Mouse (Mus musculus) splenic B cell, adult 2 months (primary cell): ENCODE data around the gene Dlgap4.
A peak's percentile ranks its signal among the peaks of the same experiment; 100 is the strongest.

Source experiments
- DNase-seq: peaks from one replicate; pipeline ENCODE4 v3.0.0-alpha.2; 2011; ENCODE audit warnings: low read depth, low spot score
- H3K27me3 ChIP-seq: 2 replicates; pipeline ENCODE4 v1.6.1; 2012; ENCODE audit warnings: mild to moderate bottlenecking, low read length, moderate library complexity, mixed read lengths; ENCODE audit not compliant: control insufficient read depth, poor library complexity, insufficient read depth, severe bottlenecking
- H3K36me3 ChIP-seq: 2 replicates; pipeline ENCODE4 v1.6.1; 2012; ENCODE audit warnings: mild to moderate bottlenecking, low read length, moderate library complexity, mixed read lengths; ENCODE audit not compliant: control insufficient read depth, poor library complexity, insufficient read depth, severe bottlenecking

Gene Dlgap4

GRCm38 (mm10) chr2:156773470-156773869 lies 160.0 kb downstream of the Dlgap4 start:
- no peak for DNase-seq
- H3K27me3 ChIP-seq, result no peaks in the 10 kb centered on the region

DNA sequence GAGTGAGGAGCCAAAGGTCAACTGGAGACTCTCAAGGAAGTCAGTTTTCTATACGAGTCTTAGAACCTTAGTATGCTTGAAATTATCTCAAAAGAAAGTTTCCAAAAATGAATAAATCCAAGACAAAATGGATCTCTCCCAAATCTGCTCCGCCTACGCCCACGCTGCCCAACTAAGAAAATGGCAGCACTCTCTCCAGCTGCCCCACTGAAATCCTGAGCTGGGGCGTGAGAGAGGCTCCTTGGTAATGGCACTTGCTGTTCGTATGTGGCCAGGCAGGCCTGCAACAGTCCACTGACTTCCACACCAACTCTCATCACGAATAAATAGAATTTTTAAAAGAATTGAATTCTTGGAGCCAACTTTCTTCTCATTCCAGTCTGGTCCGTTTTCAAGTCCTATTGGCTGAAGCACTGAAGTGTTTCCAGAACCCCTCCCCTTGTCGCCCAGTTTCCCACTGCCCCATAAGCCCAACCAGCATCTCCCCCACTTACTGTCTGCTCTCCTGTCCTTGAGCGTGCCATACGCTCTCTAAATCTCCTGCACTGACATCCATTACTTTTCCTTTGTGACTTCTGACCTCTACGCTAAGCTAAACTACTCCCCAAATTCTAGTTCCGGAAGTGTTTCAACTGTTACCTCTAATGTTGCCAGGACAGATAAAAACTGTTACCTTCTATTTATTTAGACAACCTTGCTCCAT lies 160.7 kb downstream of the Dlgap4 start:
- Histone ChIP-seq H3K27me3 (no peaks in the 10 kb centered on the region), H3K36me3 (no peaks in the 10 kb centered on the region)
- DNase-seq, result no peak

More at GRCm38 (mm10) chr2:156773470-156773869, 160.0 kb downstream of the Dlgap4 start:
- no peaks in the 10 kb centered on the region for H3K36me3 ChIP-seq

DNA sequence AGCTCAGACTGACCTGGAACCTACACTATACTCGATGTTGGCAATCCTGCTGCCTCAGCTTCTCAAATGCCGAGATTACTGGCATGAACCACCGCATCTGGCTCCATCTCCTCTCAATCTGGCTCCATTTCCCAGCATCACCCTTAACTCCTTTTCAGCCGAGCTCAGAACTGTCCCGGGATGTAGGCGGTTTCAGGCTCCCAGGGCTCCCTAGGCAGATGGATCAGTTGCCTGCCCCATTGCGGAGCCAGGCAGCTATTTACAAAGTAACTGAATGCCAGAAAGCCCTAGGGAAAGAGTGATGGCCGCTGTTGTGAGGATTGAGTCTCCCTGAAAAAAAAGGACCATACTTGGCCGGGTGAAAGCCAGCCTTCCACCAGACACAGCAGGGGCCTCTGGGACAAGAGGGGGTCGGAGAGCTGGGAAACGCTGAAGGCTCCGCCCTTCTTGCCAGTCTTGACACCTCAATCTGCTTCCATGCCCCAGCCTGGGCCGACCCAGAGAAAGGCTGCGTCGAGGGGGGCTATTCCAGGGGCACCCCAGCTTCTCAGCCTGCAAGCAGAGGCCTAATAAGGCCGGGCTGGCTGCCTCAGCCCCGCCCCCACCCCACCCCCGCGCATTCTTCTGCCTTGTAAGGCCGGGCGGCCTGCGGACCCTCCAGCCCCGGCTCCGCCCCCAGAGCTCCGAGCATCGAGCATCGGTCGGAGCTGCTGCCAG lies 161.4 kb downstream of the Dlgap4 start, which contains the start of gene Myl9:
Myl9 (plus strand) TSS at position 683 of the 717 bp plus-strand sequence.
- DNase-seq, result no peak
- Histone ChIP-seq H3K27me3 (no peaks in the 10 kb centered on the region), H3K36me3 (no peaks in the 10 kb centered on the region)

GRCm38 (mm10) chr2:156775455-156776435 lies 162.2 kb downstream of the Dlgap4 start:
- no peak for DNase-seq
- H3K27me3 ChIP-seq, result no peaks in the 10 kb centered on the region
- no peaks in the 10 kb centered on the region for H3K36me3 ChIP-seq

DNA sequence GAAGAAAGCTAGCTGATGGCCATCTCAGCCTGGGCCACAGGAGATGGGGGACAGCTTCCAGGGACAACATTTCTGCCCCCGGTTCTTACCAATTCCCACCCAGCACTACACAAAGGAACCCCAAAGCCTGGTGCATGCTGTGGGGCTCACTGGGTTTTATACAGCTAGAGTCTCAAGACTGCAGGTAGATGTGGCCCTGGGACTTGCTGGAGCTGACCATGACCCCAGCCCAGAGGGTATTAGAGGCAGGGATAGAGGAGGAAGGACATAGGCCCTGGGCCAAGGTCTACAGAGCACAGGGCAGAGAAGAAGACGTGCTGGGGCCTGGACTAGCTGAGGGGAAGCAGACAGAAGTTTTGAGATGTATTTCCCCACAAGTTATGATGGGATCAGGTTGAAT lies 163.4 kb downstream of the Dlgap4 start:
- no peaks in the 10 kb centered on the region for H3K27me3 ChIP-seq
- DNase-seq, result no peak
- H3K36me3 ChIP-seq, result no peaks in the 10 kb centered on the region

GRCm38 (mm10) chr2:156777326-156778004 lies 164.0 kb downstream of the Dlgap4 start:
- H3K36me3 ChIP-seq, result no peaks in the 10 kb centered on the region
- peak; percentile 26 for DNase-seq
- H3K27me3 ChIP-seq, result no peaks in the 10 kb centered on the region

GRCm38 (mm10) chr2:156778571-156778970 lies 165.1 kb downstream of the Dlgap4 start:
- H3K36me3 ChIP-seq, result no peaks in the 10 kb centered on the region
- DNase-seq, result no peak
- H3K27me3 ChIP-seq, result no peaks in the 10 kb centered on the region

- DNase-seq, result no peak
Observed at GRCm38 (mm10) chr2:156779036-156779435, 165.5 kb downstream of the Dlgap4 start.

DNA sequence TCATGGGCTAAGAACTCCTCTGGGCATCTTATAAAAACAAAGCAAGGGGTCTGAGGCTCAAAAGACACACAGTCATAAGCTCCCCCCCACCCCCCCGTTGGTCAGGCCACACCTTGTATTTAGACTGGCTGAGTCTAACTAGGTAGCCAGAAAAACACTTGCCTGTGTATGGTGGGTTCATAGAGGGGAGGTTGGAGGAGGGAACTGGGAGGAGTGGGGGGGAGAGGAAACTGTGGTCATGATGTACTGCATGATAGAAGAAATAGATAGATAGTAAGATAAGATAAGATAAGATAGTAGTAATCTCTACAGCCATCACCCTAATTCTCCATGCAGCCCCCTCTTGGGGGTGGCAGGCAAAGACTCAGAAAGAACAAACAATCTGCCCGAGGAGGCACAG lies 166.0 kb downstream of the Dlgap4 start:
- Histone ChIP-seq H3K36me3 (no peaks in the 10 kb centered on the region), H3K27me3 (no peaks in the 10 kb centered on the region)
- DNase-seq, result no peak

More at GRCm38 (mm10) chr2:156779036-156779435, 165.5 kb downstream of the Dlgap4 start:
- H3K27me3 ChIP-seq, result no peaks in the 10 kb centered on the region
- no peaks in the 10 kb centered on the region for H3K36me3 ChIP-seq

- Histone ChIP-seq H3K27me3 (no peaks in the 10 kb centered on the region), H3K36me3 (no peaks in the 10 kb centered on the region)
- DNase-seq, result no peak
Observed at GRCm38 (mm10) chr2:156780129-156780528, 166.6 kb downstream of the Dlgap4 start.

- H3K27me3 ChIP-seq, result no peaks in the 10 kb centered on the region
- DNase-seq, result no peak
Observed at GRCm38 (mm10) chr2:156780752-156781151, 167.2 kb downstream of the Dlgap4 start.

DNA sequence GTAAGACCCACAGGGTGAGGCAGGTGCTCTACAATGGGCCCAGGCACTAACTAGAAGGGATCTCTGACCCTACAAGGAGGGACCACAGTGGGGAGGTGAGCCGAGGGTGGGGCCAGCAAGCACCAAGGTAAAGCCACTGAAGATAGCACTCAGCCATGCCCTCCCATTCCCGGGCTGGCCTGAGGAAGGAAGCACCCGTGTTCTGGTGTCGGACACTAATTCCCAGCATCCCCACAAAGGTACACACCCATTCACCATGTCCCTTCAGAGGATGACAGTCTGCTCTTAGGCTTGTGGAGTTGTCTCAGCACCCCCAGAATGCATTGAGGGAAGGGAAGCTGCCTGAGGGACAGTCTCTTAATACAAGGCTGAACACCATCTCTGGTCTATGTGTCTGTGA lies 167.8 kb downstream of the Dlgap4 start:
- H3K36me3 ChIP-seq, result no peaks in the 10 kb centered on the region
- DNase-seq, result no peak
- no peaks in the 10 kb centered on the region for H3K27me3 ChIP-seq

More at GRCm38 (mm10) chr2:156780752-156781151, 167.2 kb downstream of the Dlgap4 start:
- H3K36me3 ChIP-seq, result no peaks in the 10 kb centered on the region

GRCm38 (mm10) chr2:156781836-156782480 lies 168.5 kb downstream of the Dlgap4 start:
- DNase-seq, result no peak
- Histone ChIP-seq H3K27me3 (no peaks in the 10 kb centered on the region), H3K36me3 (no peaks in the 10 kb centered on the region)
